Mouse (Mus musculus): ENCODE measurements around the gene Prrg2.
A peak's percentile ranks its signal among the peaks of the same experiment; 100 is the strongest.
"Not testable (repeated sequence)": the region's sequence is repeated elsewhere in the genome, so short reads cannot be mapped to it uniquely, and the experiment has no call there.

Gene Prrg2

DNA sequence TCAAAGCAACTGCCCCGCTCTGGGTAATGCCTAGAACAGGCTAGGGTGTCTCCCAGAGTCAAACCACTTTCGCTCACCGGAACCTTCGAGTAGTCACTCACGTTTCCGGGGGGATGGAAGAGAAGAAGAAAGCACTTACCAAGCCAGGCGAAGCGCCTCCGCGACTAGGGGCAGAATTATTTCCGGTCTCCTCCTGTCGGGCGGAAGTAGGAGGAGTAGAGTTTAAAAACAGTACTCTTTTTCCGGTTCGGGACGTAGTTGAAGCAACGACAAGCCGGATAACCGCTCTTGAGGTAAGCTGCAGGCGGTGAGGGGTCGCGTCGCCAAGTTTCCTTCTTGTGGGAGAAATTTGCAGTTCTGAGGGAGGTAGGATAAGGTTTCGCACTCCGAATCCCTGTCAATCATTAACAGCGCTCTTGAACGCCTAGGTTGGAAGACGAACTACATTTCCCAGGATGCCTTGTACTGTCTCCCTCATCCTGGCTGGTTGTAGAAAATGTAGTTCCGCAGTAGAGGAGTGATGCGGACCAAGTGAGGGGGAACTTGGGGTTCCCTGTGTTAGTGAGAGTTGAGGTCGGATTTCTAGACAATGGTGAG, at the start of gene Prrg2, which contains the start of gene Nosip:
Gene Prrg2 (minus strand): TSS at position 439 of the 597 bp plus-strand sequence.
Gene Nosip (plus strand): TSS at position 191 of the 597 bp plus-strand sequence.
- DNase-seq (ENCODE audit: low read depth, low spot score), result peak; percentile 97

DNA sequence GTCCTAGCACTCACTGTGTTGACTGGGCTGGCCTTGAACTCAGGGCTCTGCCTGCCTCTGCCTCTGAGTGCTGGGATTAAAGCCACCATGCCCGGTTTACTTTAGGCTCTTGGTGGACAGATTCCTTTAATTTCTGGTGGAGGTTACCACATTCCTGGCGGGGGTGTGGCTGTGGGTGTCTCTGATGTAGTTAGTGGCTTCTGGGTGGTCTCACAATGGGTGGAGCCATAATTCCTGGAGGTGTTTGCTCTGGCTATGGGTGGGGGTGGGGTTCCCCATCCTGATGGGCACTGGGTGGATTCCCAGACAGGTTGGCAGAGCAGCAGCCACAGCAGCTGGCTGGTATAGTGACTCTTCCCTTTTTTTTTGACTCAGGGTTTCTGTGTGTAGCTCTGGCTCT, 49.5 kb upstream of the Prrg2 start:
- DNase-seq (ENCODE audit: low read depth, low spot score), result no peak

DNA sequence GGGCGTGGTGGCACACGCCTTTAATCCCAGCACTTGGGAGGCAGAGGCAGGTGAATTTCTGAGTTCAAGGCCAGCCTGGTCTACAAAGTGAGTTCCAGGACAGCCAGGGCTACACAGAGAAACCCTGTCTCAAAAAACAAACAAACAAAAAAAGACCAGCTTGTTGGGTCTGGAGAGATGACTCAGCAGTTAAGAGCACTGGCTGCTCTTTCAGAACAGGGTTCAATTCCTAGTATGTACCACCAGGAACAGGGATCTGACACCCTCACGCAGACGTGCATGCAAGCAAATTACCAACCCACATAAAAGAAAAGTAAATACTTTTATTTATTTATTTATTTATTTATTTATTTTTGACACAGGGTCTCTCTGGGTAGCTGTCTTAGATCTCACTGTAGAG, 47.6 kb upstream of the Prrg2 start:
- not testable (repeated sequence) for DNase-seq (ENCODE audit: low read depth, low spot score)

DNA sequence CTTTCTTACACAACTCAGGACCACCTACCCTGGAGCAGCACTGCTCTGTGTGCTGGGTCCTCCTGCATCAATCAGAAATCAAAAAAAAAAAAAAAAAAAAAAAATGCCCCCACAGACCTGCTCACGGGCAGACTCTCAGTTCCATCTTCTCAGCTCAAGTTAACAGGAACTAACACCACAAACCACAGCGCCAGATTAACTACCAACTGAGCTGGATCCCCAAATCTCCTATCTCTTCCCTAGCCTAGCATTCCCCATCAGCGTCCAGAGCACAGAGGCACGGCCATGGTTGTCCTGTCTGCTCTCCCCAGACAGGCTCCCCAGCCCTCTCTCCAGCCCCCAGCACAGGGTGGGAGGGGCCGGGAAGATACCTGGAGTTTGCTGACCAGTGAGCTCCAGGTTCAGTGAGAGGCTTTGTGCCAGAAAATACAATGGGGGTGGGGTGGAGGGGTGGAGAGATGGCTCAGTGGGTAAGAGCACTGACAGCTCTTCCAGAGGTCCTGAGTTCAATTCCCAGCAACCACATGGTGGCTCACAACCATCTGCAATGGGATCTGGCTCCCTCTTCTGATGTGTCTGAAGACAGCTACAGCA, 44.7 kb upstream of the Prrg2 start:
- DNase-seq (ENCODE audit: low read depth, low spot score), result no peak

DNA sequence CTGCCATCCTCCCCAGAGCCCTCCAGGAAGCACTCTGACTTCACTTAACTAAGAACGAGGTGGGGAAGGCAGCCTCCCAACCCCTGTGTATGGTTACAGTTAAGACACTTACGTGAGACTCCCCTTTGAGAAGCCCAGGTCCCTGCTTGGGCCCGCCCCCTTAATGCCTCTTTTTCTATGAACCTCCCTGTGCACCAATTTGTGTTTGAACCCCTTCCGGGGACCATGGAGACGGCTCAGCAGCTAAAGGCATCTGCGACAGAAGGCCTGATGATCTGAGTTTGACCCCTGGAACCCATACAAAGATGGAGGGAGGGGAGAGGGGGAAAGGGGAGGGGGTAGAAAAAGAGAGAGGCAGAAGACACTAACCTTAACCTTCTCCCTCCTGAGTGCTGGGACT, 44.0 kb upstream of the Prrg2 start:
- no peak for DNase-seq (ENCODE audit: low read depth, low spot score)

DNA sequence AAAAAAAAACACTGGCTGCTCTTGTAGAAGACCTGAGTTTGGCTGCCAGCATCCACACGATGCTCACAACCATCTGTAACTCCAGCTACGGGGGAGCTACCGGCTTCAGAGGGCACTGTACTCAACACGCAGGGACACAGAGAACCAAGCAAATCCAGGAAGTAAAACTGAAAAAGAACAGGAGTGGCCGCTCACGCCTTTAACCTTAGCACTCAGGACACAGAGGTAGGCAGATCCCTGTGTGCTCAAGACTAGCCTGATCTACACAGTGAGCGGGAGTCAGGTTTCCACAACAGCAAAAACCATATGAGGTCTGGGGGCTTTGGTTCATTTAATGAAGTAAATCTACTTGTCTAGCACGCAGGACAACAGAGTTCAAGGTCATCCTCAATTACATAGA, 43.0 kb upstream of the Prrg2 start:
- no peak for DNase-seq (ENCODE audit: low read depth, low spot score)

DNA sequence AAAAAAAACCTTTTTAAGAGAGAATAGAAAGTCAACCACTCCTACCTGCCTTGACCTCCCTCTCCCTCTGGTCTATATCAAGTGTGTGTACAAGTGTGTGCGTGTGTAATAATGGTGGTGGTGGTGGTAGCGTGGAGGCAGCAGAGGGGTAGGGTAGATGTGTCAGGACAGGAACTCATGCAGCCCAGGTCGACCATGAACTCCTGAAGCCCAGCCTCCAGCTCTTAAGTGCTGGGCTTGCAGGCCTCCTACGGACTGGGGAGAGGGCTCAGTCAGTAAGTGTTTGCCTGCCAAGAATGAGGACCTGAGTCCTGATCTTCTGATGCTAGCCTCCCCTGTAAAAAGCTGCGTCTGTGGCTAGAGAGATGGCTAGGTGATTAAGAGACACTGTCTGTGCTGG, 42.5 kb upstream of the Prrg2 start:
- no peak for DNase-seq (ENCODE audit: low read depth, low spot score)

DNA sequence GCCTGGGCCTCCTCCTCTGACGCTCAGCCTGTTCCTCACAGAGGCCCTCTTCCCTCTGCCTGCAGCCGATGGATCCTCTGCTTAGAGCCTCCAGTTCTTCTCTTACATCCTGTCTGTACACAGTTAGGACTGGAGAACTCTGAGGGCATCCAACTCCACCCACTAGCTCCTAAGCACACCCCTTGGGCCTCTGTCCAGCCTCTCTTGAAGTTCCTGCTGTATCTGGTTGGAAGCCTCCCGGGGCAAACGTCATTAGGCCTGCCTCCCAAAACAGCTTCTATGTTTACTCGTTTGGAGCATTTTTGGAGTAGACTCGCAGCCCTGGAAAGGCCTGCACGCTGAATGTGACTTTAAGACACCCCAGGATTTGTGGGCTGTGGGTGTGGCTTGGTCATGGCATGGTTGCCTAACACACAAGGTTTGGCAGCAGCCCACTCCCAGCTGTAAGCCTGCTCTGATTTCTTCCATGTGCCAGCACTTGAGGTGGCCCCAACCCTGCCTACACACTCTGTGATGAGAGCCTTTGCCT, 41.2 kb upstream of the Prrg2 start, which contains the start of gene Fcgrt:
Gene Fcgrt (minus strand): TSS at position 200 of the 529 bp plus-strand sequence.
- no peak for DNase-seq (ENCODE audit: low read depth, low spot score)

DNA sequence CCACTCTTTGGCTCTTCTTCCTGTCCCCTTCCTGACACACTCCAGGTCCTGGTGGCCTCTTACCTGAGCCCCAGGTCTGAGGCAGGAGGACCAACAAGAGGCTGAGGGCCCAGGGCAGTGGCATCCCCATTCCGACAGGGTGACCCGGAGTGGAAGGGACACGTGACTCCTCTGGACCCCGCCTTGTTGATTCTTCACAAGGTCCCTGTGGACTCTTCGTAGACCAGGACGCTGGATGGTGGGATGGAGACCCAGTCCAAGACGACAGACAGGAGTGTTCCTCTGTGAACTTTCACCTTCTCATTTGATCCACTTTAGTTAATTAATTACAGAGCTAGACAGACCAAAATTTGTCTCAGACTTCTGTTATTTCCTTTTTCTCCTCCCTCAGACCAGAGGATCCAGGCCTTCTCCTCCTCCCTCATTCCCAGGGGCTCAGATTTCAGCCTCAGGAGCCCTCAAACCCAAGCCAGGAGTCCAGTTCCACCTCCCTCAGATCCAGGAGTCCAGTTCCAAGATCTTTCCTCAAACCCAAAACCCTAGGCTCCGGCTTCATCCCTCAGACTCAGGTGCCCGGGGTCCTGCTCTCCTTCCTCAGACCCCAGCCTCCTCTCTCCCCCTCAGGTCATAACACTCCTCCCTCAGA, 40.6 kb upstream of the Prrg2 start:
- DNase-seq (ENCODE audit: low read depth, low spot score), result no peak

DNA sequence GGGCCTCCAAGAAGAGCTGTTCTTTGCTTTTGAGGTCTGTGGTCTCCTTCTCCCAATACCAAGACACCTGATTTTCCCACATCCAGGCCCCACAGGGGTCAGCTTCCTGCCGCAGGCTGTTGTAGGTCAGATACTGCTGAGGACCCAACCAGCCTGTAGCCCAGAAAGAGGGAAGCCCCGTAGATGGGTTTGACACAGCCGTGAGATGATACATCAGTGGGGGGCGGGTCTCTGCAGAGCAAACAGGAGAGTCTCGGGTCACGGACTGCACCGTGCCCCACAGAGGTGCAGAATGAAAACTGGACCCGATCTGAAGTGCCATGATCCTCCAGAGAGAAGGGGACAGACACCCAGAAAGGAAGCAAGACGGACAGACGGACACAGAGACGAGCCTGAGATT, 40.0 kb upstream of the Prrg2 start:
- DNase-seq (ENCODE audit: low read depth, low spot score), result no peak

DNA sequence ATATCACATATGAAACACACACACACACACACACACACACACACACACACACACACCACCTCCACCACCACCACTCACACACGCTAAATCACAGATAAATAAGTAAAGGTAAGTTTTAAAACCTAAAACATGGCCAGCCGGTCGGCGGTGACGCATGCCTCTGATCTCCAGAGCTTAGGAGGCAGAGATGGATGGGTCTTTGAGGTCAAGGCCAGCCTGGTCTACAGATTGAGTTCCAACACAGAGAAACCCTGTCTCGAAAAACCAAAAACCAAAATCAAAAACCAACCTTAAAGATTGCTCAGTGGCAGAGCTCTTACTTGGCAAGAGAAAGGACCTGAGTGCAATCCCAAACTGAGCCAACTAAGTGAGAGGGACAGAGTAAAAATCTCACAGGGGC, 37.6 kb upstream of the Prrg2 start:
- DNase-seq (ENCODE audit: low read depth, low spot score), result no peak

DNA sequence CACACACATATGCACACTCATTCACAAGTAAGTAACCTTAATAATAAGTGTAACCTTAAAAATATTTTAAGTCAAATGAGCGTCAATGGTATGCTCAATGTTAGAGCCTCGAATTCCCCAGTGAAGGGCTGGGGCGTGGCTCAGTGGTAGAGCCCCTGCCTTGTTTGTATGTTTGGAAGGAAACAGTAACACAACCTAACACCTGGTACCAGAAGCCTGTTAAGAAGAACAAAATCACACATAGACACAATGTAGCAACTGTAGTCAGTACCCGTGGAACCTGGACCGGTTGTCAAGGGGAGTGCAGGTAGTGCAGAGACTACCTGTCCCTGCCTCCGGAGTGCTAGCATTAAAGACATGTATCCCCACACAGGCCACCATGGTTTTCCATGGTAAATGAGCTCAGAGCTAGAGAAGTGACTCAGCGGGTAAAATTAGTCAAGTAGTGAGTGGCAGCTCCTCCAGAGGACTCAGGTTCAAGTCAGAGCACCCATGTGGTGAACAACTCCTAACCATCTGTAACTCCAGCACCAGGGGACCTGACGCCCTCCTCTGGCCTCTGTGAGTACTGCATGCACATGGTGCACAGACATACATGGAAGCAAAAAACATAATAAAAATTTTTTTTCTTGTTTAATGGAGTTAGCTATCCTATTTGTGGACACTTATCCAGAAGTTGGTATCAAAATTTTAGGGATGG, 36.2 kb upstream of the Prrg2 start:
- no peak for DNase-seq (ENCODE audit: low read depth, low spot score)

DNA sequence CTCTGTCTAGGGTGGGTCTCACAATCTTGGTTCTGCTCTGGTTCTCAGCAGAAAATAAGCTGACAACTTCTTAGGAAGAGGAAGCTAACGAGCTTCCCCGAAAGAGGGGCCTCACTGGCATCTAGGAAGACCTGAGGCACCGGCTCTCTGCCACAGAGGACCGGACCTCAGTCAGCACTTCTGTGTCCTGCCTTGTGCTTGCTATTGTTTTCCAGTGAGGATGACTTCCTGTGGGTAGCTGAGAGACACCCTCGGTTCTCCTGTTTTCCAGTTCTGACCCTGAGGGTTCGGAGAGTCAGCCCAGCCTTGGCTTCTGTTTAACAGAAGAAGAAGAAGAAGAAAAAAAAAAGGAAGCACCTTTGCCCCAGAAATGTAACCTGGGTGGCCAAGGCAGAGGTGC, 35.0 kb upstream of the Prrg2 start:
- no peak for DNase-seq (ENCODE audit: low read depth, low spot score)

DNA sequence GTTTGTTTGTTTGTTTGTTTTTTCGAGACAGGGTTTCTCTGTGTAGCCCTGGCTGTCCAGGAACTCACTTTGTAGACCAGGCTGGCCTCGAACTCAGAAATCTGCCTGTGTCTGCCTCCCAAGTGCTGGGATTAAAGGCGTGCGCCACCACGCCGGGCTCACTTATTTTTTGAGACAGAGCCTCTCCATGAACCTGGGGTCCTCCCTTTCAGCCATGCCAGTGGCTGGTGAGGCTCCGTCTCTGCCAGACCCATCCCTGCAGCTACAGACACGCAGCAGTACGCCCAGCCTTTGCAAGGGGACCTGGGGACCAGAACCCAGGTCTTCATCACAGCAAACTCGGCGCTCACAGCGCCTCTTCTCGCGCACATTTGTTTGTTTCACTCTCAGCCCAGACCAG, 33.5 kb upstream of the Prrg2 start:
- not testable (repeated sequence) for DNase-seq (ENCODE audit: low read depth, low spot score)

DNA sequence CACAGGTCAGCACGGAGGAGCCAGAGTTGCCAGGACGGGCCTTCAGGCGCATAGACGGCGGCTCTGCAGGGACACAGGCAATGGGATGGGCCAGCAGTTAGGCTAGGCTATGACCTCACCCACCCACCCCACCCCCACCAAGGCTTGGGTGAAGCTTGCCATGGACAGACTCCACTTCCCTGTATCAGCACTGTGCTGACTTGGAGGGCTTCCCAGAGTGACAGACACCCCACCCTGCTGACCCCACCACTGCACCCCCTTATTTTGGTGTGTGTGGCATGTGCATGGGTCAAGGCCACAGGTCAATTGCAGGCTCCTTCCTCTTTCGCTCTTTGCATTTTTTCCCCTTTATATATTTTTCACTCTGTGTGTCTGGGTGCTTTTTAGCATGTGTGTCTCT, 32.9 kb upstream of the Prrg2 start:
- no peak for DNase-seq (ENCODE audit: low read depth, low spot score)

DNA sequence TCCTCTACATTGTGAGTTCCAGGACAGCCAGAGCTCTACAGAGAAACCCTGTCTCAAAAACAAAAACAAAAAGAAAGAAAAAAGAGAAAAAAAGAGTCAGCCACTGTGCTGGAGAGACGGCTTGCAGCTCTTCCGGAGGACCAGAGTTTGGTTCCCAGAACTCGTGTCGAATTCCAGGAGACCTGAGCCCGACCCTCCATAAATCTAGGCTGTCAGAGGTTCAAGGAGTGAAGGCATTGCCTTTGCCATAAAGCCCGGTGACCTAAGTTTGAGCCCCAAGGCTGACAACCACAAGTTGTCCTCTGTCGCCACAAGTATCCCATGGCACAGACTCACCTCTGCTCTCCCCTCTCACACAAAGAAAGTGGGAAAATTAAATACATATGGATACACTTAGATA, 31.6 kb upstream of the Prrg2 start:
- DNase-seq (ENCODE audit: low read depth, low spot score), result peak; percentile 70

DNA sequence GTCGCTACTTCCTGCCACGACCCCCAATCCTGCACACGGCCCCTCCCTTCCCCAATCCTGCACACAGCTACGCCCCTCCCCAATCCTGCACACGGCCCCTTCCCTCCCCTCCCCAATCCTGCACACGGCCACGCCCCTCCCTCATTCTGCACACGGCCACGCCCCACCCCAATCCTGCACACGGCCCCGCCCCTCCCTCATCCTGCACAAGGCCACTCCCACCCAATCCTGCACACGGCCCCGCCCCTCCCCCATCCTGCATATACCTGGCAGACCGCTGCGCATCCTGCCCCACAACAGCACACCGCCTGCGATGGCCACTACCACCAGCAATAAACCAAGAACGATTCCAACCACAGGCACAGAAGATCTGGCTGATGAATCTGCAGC, 31.0 kb upstream of the Prrg2 start:
- peak; percentile 49 for DNase-seq (ENCODE audit: low read depth, low spot score)

DNA sequence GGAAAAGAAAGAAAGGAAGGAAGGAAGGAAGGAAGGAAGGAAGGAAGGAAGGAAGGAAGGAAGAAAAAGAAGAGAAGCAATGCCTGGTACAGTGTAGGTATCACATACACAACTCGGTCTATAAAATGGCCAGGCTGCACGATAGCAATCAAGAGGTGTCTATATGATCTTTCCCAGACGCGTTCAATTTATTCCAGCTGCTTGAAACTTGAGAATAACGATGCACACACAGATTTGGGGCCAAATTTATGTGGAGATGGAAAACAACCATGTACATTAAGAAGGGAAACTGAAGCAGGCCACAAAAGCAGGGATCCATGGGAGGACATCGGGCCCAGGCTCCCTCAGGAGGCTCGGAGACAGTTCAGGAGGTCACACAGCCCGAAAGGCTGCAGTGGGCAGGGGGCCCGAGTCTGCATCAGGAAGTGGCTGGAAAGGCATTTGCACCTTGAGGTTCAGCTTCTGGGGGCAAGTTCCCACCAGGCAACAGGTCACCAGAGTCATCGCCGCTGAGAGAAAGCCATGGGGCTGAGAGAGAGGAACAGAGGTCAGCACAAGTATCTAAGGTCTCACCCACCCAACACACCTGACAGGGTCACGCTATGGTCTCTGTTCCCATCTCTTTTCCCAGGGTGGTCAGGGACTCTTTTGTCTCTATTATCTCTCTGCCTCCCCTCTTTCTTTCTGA, 30.5 kb upstream of the Prrg2 start:
- DNase-seq (ENCODE audit: low read depth, low spot score), result peak; percentile 64

DNA sequence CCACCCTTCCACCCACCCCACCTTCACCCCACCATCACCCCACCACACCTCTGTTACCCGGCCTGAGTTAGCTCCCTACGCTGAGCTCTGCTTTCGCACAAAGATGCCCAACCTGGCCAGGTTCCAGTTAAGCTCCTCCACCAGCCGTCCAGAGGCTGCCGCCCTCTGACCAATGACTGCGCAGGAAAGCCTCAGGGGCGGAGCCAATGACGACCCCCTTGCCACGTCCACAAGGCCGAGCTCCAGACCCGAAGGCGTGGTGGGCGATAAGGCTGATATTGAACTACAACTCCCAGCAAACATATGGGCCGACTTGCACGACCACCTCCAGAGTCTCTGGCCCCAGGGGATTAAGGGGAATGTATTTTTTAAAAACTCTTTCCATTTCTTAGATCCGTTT, 29.6 kb upstream of the Prrg2 start, which contains the start of gene Rcn3:
Gene Rcn3 (minus strand): TSS at position 174 of the 400 bp plus-strand sequence.
- peak; percentile 98 for DNase-seq (ENCODE audit: low read depth, low spot score)

DNA sequence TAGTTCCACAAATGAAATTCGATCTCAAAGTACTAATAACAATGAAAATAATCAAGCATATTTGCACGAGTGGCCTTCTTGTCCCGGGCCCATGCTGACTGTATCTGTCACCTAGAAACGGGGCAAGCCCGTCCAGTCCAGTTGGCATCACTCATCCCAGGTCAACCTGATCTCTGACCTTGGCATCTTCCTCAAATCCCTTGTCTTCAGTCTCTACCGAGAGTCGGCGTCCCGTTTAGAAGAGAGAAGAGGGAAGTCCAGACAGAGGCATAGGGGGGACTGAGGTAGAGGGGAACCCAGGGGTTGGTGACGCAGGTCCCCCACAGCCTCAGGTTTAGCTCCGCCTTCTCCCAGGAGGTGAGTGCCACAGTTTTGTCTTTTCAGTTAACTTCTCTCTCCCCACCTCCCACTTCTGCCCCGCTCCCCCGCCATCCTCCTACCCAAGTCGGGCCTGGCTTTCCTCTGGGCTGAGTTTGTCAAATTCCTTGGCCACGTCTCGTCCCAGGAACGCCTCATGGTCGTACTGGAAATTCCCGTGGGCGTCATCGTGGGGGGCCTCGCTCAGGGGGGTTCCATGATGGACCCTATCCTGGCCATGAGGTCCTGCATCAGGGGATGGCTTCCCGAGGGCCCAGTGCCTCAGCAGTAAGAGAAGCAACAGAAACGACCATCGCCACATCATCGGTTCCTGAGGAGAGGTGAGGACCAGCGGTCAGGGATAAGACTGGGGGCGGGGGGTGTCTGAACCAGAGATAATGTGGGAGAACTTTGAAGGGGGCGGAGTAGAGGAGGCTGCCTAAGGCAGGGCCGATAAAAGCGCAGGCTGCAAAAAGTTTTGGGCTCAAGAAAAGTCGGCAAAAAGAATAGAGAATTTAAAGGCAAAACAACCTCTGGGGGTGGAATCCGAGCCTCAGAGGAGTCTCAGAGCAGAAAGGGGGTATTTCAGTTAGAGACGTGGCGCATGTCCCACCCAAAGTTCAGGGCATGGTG, 28.8 kb upstream of the Prrg2 start:
- DNase-seq (ENCODE audit: low read depth, low spot score), result peak; percentile 31
